Mouse (Mus musculus) kidney, postnatal 0 days (tissue): ENCODE results near the gene Tiparp. TPM values are rescaled to one million over a fixed set of nuclear protein-coding genes. Genes with fewer than 3 reads are reported as not detected.

Experiments
- ATAC-seq: fragments of 200-750 bp; cut with Nextera tagmentation; replicated peaks from 2 replicates; pipeline ENCODE4 v1.8.0; 2017; ENCODE audit warnings: low read depth, moderate number of reproducible peaks, moderate TSS enrichment, moderate library complexity; ENCODE audit not compliant: low FRiP score
- DNase-seq: peaks from one replicate; pipeline ENCODE4 v3.0.0-alpha.2; 2016; ENCODE audit warnings: low spot score
- H3K27ac ChIP-seq: fragments of 300-500 bp; sonication (generic); 2 replicates; pipeline ENCODE4 v1.5.1; 2014; ENCODE audit warnings: mild to moderate bottlenecking
- H3K27me3 ChIP-seq: fragments of 300-500 bp; sonication (generic); 2 replicates; pipeline ENCODE4 v1.6.1; 2014; ENCODE audit warnings: low read length, mixed read lengths; ENCODE audit not compliant: insufficient read depth
- H3K36me3 ChIP-seq: fragments of 300-500 bp; sonication (generic); 2 replicates; pipeline ENCODE4 v1.6.1; 2014; ENCODE audit warnings: low read length, mixed read lengths; ENCODE audit not compliant: insufficient read depth
- H3K4me1 ChIP-seq: fragments of 300-500 bp; sonication (generic); replicated peaks from 2 replicates; pipeline ENCODE4 v1.6.1; 2014; ENCODE audit warnings: antibody characterized with exemption, low read length, mixed read lengths; ENCODE audit not compliant: insufficient read depth
- H3K4me2 ChIP-seq: fragments of 300-500 bp; sonication (generic); 2 replicates; pipeline ENCODE4 v1.6.1; 2014; ENCODE audit warnings: mild to moderate bottlenecking, low read length, moderate library complexity, mixed read lengths
- H3K4me3 ChIP-seq: fragments of 300-500 bp; sonication (generic); replicated peaks from 2 replicates; pipeline ENCODE4 v1.5.1; 2014; ENCODE audit warnings: low read depth, low read length
- H3K9ac ChIP-seq: fragments of 300-500 bp; sonication (generic); 2 replicates; pipeline ENCODE4 v1.6.1; 2014; ENCODE audit warnings: low read depth, low read length
- H3K9me3 ChIP-seq: fragments of 300-500 bp; sonication (generic); replicated peaks from 2 replicates; pipeline ENCODE4 v1.6.1; 2016; ENCODE audit warnings: low read length, inconsistent platforms, mixed read lengths
- CTCF ChIP-seq: IDR thresholded peaks from 2 replicates; pipeline ENCODE4 v1.5.1; 2016; ENCODE audit warnings: antibody characterized with exemption, low read depth, mild to moderate bottlenecking, moderate library complexity
- WGBS: fragments of 180-500 bp; shearing (Covaris S2); extraction: QIAGEN DNeasy Blood & Tissue Kit; methylation state at CpG from one replicate; pipeline ENCODE4 v1.1.7; 2014; 5-methylcytosine and 5-hydroxymethylcytosine counted together
- polyA plus RNA-seq: library from polyadenylated mRNA; unstranded; fragments of >200 nt; fragmentation: Nextera tagmentation; extraction: Ambion mirVana; gene quantifications from 2 replicates; pipeline ENCODE4 v1.2.1, GENCODE M21; 2015

The Tiparp gene
- polyA plus RNA-seq, 1 experiment from 2014 or later = 17.5 TPM

GRCm38 (mm10) chr3:65585823-65586482 lies 57.7 kb downstream of the Tiparp start:
- H3K27ac ChIP-seq = peak overlapping the region; percentile 25; the same call in 1 of the 2 replicates
- peak overlapping the region; percentile 35; the same call in 1 of the 2 replicates for H3K9ac ChIP-seq
- H3K4me3 ChIP-seq = peak overlapping the region; percentile 24
- no peaks in the 10 kb centered on the region for H3K36me3 ChIP-seq
- TF ChIP-seq CTCF = no peak
- H3K9me3 ChIP-seq = no peaks in the 10 kb centered on the region
- ATAC-seq = no peak
- H3K4me2 ChIP-seq = peak overlapping the region; percentile 51
- WGBS = 30% methylated on average over 16 of the region's 16 CpGs
- no peak for DNase-seq
- no peaks in the 10 kb centered on the region for H3K27me3 ChIP-seq
- no peaks in the 10 kb centered on the region for H3K4me1 ChIP-seq

- no peaks in the 10 kb centered on the region for H3K4me1 ChIP-seq
- no peaks in the 10 kb centered on the region for H3K36me3 ChIP-seq
- H3K27ac ChIP-seq = peak overlapping the region; percentile 25; the same call in 1 of the 2 replicates
- peak overlapping the region; percentile 35; the same call in 1 of the 2 replicates for H3K9ac ChIP-seq
- 6% methylated on average over 16 of the region's 16 CpGs for WGBS
- H3K9me3 ChIP-seq = no peaks in the 10 kb centered on the region
- peak overlapping the region; percentile 24 for H3K4me3 ChIP-seq
- no peak for TF ChIP-seq CTCF
- H3K4me2 ChIP-seq = peak overlapping the region; percentile 51
- H3K27me3 ChIP-seq = no peaks in the 10 kb centered on the region
- peak; percentile 48 for DNase-seq
- peak; percentile 68; the same call in 1 of the 2 replicates for ATAC-seq
Measured at GRCm38 (mm10) chr3:65586483-65586905, 58.3 kb downstream of the Tiparp start.

- 76% methylated on average over 2 of the region's 2 CpGs for WGBS
- Histone ChIP-seq H3K36me3 (no peaks in the 10 kb centered on the region), H3K4me3 (no peak overlapping the region), H3K27me3 (no peaks in the 10 kb centered on the region), H3K4me2 (peak overlapping the region; percentile 51), H3K9me3 (no peaks in the 10 kb centered on the region), H3K4me1 (no peaks in the 10 kb centered on the region), H3K9ac (no peak overlapping the region), H3K27ac (peak overlapping the region; percentile 25; the same call in 1 of the 2 replicates)
- DNase-seq = no peak
- no peak for ATAC-seq
- no peak for TF ChIP-seq CTCF
Measured at GRCm38 (mm10) chr3:65586966-65587365, 58.8 kb downstream of the Tiparp start.

DNA sequence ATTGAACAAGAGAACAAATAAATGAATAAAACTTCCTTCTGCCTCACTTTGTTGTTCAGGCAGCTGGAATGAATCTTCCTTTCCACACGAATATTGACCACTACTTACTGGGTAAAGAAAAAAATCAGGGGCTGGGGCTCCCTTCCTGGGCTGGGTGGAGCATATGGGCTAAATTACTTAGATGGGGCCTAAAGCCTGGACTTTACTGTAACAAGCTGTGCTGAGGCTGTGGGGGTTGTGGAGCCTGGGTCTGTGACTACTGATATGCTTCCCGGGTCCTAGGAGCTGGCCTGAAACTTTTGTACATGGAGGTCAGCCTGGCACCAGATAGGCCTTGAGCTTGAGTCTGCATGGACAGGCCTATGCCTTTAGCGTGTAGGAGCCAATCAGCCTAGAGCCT lies 60.2 kb downstream of the Tiparp start:
- Histone ChIP-seq H3K9ac (no peak overlapping the region), H3K27ac (no peak overlapping the region), H3K36me3 (no peaks in the 10 kb centered on the region), H3K27me3 (no peaks in the 10 kb centered on the region), H3K4me1 (no peaks in the 10 kb centered on the region), H3K4me2 (no peak overlapping the region), H3K9me3 (no peaks in the 10 kb centered on the region), H3K4me3 (no peak overlapping the region)
- 81% methylated on average over 3 of the region's 3 CpGs for WGBS
- DNase-seq (no peak), ATAC-seq (no peak)
- TF ChIP-seq CTCF = no peak

DNA sequence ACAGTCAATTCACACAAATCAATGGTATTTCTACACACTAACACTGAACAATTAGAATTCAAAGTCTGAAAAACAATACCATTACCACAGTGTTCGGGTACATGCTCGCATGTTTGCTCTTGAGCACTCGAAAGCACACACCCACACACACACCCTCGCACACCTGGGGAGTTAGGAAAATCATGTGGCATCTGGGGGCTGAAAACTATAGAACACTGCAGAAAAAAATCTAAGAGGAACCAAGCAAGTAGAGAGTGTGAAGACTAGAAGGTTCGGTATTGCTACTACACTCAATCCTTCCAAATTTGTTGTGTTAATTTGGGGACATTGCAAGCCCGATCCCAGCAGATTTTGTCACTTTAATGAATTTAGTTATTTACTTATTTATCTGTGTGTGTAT lies 64.6 kb downstream of the Tiparp start:
- H3K27me3 ChIP-seq = no peaks in the 10 kb centered on the region
- no peaks in the 10 kb centered on the region for H3K36me3 ChIP-seq
- H3K9ac ChIP-seq = no peak overlapping the region
- no peak for TF ChIP-seq CTCF
- H3K27ac ChIP-seq = no peak overlapping the region
- 89% methylated on average over 6 of the region's 6 CpGs for WGBS
- no peak overlapping the region for H3K4me2 ChIP-seq
- no peak for ATAC-seq
- no peaks in the 10 kb centered on the region for H3K9me3 ChIP-seq
- H3K4me1 ChIP-seq = no peaks in the 10 kb centered on the region
- DNase-seq = no peak
- no peak overlapping the region for H3K4me3 ChIP-seq

DNA sequence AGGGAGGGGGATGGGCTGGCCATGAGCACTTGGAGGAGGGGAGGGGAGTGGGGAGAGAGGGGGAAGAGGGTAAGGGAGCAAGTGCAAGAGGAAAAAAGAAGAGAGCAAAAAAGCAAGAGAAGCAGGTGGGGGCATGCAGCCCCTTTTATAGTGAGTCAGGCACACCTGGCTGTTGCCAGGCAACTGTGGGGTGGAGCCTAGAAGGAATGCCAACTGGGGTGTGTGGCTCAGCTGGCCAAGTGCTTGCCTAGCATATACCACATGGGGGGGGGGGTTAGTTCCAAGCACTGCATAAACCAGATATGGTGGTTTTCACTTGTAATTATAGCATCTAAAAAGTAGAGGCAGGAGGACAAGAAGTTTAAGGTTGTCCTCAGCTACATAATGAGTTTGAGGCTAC lies 66.3 kb downstream of the Tiparp start:
- H3K4me2 ChIP-seq = no peak overlapping the region
- H3K4me3 ChIP-seq = no peak overlapping the region
- no peak overlapping the region for H3K27ac ChIP-seq
- no peaks in the 10 kb centered on the region for H3K36me3 ChIP-seq
- H3K9ac ChIP-seq = no peak overlapping the region
- no peaks in the 10 kb centered on the region for H3K4me1 ChIP-seq
- H3K27me3 ChIP-seq = no peaks in the 10 kb centered on the region
- TF ChIP-seq CTCF = no peak
- H3K9me3 ChIP-seq = no peaks in the 10 kb centered on the region
- ATAC-seq (no peak), DNase-seq (no peak)
